Mouse (Mus musculus) lung, embryonic 16.5 days (tissue): ENCODE results near the gene Pigh. TPM values are rescaled to one million over a fixed set of nuclear protein-coding genes. Genes with fewer than 3 reads are reported as not detected.
A peak's percentile ranks its signal among the peaks of the same experiment; 100 is the strongest.

ENCODE experiments used
- ATAC-seq: fragments of 200-750 bp; cut with Nextera tagmentation; 2 replicates; pipeline ENCODE4 v1.8.0; 2017; ENCODE audit warnings: low read depth, mild to moderate bottlenecking, moderate library complexity
- H3K27ac ChIP-seq: fragments of 300-500 bp; sonication (generic); 2 replicates; pipeline ENCODE4 v1.5.1; 2014; ENCODE audit warnings: mild to moderate bottlenecking, control low read depth, low read length
- H3K27me3 ChIP-seq: fragments of 300-500 bp; sonication (generic); 2 replicates; pipeline ENCODE4 v1.6.1; 2014; ENCODE audit warnings: low read depth, low read length, mixed read lengths; ENCODE audit not compliant: control insufficient read depth, insufficient read depth
- H3K36me3 ChIP-seq: fragments of 300-500 bp; sonication (generic); 2 replicates; pipeline ENCODE4 v1.6.1; 2014; ENCODE audit warnings: low read length; ENCODE audit not compliant: control insufficient read depth, insufficient read depth
- H3K4me1 ChIP-seq: fragments of 300-500 bp; sonication (generic); replicated peaks from 2 replicates; pipeline ENCODE4 v1.6.1; 2014; ENCODE audit warnings: low read length, mixed read lengths; ENCODE audit not compliant: control insufficient read depth, insufficient read depth
- H3K4me2 ChIP-seq: fragments of 300-500 bp; sonication (generic); 2 replicates; pipeline ENCODE4 v1.6.1; 2014; ENCODE audit warnings: low read depth, low read length, control low read depth
- H3K4me3 ChIP-seq: fragments of 300-500 bp; sonication (generic); 2 replicates; pipeline ENCODE4 v1.5.1; 2014; ENCODE audit warnings: mild to moderate bottlenecking, low read length, control low read depth
- H3K9ac ChIP-seq: fragments of 300-500 bp; sonication (generic); 2 replicates; pipeline ENCODE4 v1.6.1; 2014; ENCODE audit warnings: low read length, control low read depth
- H3K9me3 ChIP-seq: fragments of 300-500 bp; sonication (generic); 2 replicates; pipeline ENCODE4 v1.6.1; 2016; ENCODE audit warnings: low read length; ENCODE audit not compliant: control insufficient read depth
- WGBS: fragments of 180-500 bp; shearing (Covaris S2); extraction: QIAGEN DNeasy Blood & Tissue Kit; methylation state at CpG from one replicate; pipeline ENCODE4 v1.1.7; 2014; 5-methylcytosine and 5-hydroxymethylcytosine counted together
- polyA plus RNA-seq: library from polyadenylated mRNA; unstranded; fragments of >200 nt; fragmentation: Nextera tagmentation; extraction: Ambion mirVana; gene quantifications from 2 replicates; pipeline ENCODE4 v1.2.1, GENCODE M21; 2015

Pigh gene
- polyA plus RNA-seq = 25.9 and 26.4 TPM in 2 replicates

DNA sequence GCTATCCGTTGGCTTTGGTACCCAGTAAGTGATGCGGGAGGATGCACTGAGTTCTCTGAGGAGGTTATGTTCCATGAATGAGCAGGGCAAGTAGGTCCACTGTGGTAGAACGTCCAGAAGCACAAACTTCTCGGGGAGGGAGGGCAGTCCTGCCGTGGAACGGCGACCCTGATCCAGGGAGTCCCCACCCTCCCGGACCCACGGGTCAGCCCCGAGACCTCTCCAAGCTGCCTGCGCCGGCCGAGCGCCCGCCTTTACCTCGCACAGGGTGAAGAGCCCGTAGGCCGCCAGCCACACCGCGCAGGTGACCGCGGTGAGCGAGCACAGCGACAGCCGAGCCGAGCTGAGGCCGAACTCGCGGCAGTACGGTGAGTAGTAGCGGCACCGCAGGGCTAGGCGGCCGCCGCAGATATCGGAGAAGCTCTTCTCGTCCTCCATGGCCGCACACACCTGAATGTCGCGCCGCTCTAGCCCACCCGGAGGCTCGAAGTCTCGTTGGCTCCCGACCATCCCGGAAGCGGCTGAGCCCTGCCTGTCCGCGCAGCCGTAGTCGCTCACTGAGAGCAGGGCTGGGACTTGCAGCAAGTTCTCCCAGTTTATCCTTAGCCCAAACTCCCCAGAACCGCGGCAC lies at the start of gene Pigh:
Pigh (minus strand) TSS at position 470 of the 631 bp plus-strand sequence.
- ATAC-seq = peak; percentile 97
- Histone ChIP-seq H3K4me2 (peak within 1 kb of the TSS; percentile 81), H3K9me3 (no peaks in the 10 kb centered on the region), H3K9ac (peak within 1 kb of the TSS; percentile 95), H3K4me1 (peaks cover 4% of the 10 kb centered on the region; the same call in 1 of the 2 replicates), H3K27me3 (no peaks in the 10 kb centered on the region), H3K4me3 (peak within 1 kb of the TSS; percentile 93), H3K27ac (peak within 1 kb of the TSS; percentile 49; the same call in 1 of the 2 replicates), H3K36me3 (peaks cover 3% of the 10 kb centered on the region; the same call in 1 of the 2 replicates)
- WGBS = under 1% methylated on average over 53 of the region's 53 CpGs

DNA sequence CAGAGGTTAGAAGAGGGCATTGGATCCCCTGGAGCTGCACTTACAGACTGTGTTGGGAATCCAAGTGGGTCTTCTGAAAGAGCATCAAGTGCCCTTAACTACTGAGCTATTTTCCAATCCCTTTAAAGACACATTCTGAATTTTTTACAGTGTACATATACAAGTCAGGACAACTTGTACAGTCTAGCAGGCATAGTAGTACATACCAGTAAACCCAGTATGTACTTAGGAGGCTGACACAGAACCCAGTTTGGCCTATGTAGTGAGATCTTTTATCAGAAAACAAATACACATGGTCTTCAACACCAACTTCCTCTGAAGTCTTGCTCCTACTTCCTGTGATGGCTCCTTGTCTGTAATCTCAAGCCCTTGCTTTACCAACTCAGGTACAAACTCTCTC lies 49.5 kb upstream of the Pigh start:
- H3K4me1 ChIP-seq = no peaks in the 10 kb centered on the region
- H3K4me2 ChIP-seq = no peak overlapping the region
- no peaks in the 10 kb centered on the region for H3K27me3 ChIP-seq
- no peak for ATAC-seq
- H3K27ac ChIP-seq = no peak overlapping the region
- no peak overlapping the region for H3K4me3 ChIP-seq
- no peak overlapping the region for H3K9ac ChIP-seq
- no peaks in the 10 kb centered on the region for H3K9me3 ChIP-seq
- no peaks in the 10 kb centered on the region for H3K36me3 ChIP-seq

- WGBS = 78% methylated on average over 7 of the region's 7 CpGs
- no peak for ATAC-seq
These were observed 47.5 kb upstream of the Pigh start for GRCm38 (mm10) chr12:79136949-79137348.

GRCm38 (mm10) chr12:79135105-79135504 lies 45.7 kb upstream of the Pigh start:
- WGBS = 25% methylated on average over 4 of the region's 4 CpGs
- Histone ChIP-seq H3K27me3 (peaks cover 19% of the 10 kb centered on the region), H3K4me1 (peaks cover 9% of the 10 kb centered on the region), H3K27ac (no peak overlapping the region), H3K4me2 (no peak overlapping the region), H3K9ac (no peak overlapping the region), H3K9me3 (no peaks in the 10 kb centered on the region), H3K36me3 (no peaks in the 10 kb centered on the region), H3K4me3 (no peak overlapping the region)
- no peak for ATAC-seq

More at GRCm38 (mm10) chr12:79136949-79137348, 47.5 kb upstream of the Pigh start:
- Histone ChIP-seq H3K36me3 (no peaks in the 10 kb centered on the region), H3K9me3 (no peaks in the 10 kb centered on the region), H3K27me3 (peaks cover 3% of the 10 kb centered on the region), H3K4me2 (no peak overlapping the region), H3K4me1 (no peaks in the 10 kb centered on the region; the same call in 1 of the 2 replicates), H3K9ac (no peak overlapping the region), H3K27ac (no peak overlapping the region), H3K4me3 (no peak overlapping the region)

GRCm38 (mm10) chr12:79134676-79135075 lies 45.2 kb upstream of the Pigh start:
- H3K27me3 ChIP-seq = peaks cover 20% of the 10 kb centered on the region
- H3K9ac ChIP-seq = no peak overlapping the region
- H3K4me1 ChIP-seq = peaks cover 9% of the 10 kb centered on the region
- no peak for ATAC-seq
- H3K27ac ChIP-seq = no peak overlapping the region
- no peak overlapping the region for H3K4me2 ChIP-seq
- H3K36me3 ChIP-seq = no peaks in the 10 kb centered on the region
- WGBS = 26% methylated on average over 8 of the region's 8 CpGs
- H3K9me3 ChIP-seq = no peaks in the 10 kb centered on the region
- H3K4me3 ChIP-seq = no peak overlapping the region

GRCm38 (mm10) chr12:79131706-79132460 lies 42.4 kb upstream of the Pigh start:
- peak overlapping the region; percentile 37 for H3K4me3 ChIP-seq
- no peaks in the 10 kb centered on the region for H3K9me3 ChIP-seq
- H3K27ac ChIP-seq = no peak overlapping the region
- ATAC-seq = no peak
- H3K36me3 ChIP-seq = no peaks in the 10 kb centered on the region
- WGBS = 18% methylated on average over 5 of the region's 5 CpGs
- H3K4me1 ChIP-seq = peaks cover 9% of the 10 kb centered on the region
- H3K27me3 ChIP-seq = peaks cover 24% of the 10 kb centered on the region
- no peak overlapping the region for H3K9ac ChIP-seq
- peak overlapping the region; percentile 58 for H3K4me2 ChIP-seq

- Histone ChIP-seq H3K4me2 (peak overlapping the region; percentile 58), H3K4me1 (peaks cover 9% of the 10 kb centered on the region), H3K9me3 (no peaks in the 10 kb centered on the region), H3K27ac (no peak overlapping the region), H3K27me3 (peaks cover 24% of the 10 kb centered on the region), H3K9ac (no peak overlapping the region), H3K36me3 (no peaks in the 10 kb centered on the region), H3K4me3 (peak overlapping the region; percentile 37)
- WGBS = 2% methylated on average over 22 of the region's 22 CpGs
- no peak for ATAC-seq
These were observed 41.8 kb upstream of the Pigh start for GRCm38 (mm10) chr12:79131178-79131675.

DNA sequence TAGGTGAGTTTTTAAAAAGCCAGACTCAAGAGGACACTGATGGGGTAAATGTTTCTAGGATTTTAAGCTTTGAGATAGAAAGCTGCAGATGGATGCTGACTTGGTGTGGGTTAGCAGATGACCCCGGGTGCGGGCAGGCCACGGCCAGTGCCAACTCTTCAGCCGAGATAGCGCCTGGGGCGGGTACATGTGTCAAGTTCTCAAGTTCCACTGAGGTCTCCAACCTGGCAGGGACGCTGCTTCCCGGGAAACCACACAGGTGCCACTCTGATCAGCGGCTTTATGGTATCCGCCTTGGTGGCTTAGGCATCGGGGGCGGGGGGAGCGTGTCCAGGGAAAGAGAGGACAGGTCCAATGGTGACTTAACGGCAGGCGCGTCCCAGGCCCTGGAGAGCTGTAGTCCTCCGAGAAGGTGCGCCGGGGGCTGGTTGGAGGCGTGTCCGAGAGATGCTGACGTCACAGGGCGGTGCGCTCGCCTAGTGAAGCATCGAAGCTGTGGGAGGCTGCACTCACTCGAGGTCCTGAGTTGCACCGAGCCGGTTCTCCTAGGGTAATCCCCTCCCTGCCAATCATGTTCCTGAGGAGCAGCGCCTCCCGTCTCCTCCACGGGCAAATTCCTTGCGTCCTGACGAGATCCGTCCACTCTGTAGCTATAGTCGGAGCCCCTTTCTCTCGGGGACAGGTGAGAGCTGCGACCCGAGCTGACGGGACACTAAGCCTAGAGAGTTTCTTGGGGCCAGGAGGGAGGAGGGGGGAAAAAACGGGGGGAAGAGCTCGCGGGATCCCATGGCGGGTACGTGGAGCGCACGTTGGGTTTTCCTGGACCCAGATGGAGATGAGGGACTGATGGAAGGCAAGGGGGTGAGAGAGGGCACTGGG lies 41.1 kb upstream of the Pigh start, which contains the start of gene Arg2:
Arg2 (plus strand) TSS at position 479 of the 879 bp plus-strand sequence.
- Histone ChIP-seq H3K36me3 (no peaks in the 10 kb centered on the region), H3K4me2 (peak within 1 kb of the TSS; percentile 58), H3K27me3 (peaks cover 24% of the 10 kb centered on the region), H3K27ac (no peak within 1 kb of the TSS), H3K4me3 (peak within 1 kb of the TSS; percentile 37), H3K9ac (no peak within 1 kb of the TSS; the same call in 1 of the 2 replicates), H3K9me3 (no peaks in the 10 kb centered on the region), H3K4me1 (peaks cover 9% of the 10 kb centered on the region)
- peak; percentile 95 for ATAC-seq
- under 1% methylated on average over 47 of the region's 47 CpGs for WGBS
